Mouse (Mus musculus) ES-Bruce4 (cell line): ENCODE measurements around the gene Diexf. TPM values are rescaled to one million over a fixed set of nuclear protein-coding genes. Genes with fewer than 3 reads are reported as not detected.

Experiments used
- H3K27ac ChIP-seq: 2 replicates; pipeline ENCODE4 v1.5.1; 2012; ENCODE audit warnings: low read length, inconsistent platforms; ENCODE audit not compliant: insufficient read depth
- H3K27me3 ChIP-seq: 2 replicates; pipeline ENCODE4 v1.6.1; 2012; ENCODE audit warnings: mild to moderate bottlenecking, low read length, inconsistent platforms; ENCODE audit not compliant: control insufficient read depth, poor library complexity, insufficient read depth, severe bottlenecking
- H3K36me3 ChIP-seq: 2 replicates; pipeline ENCODE4 v1.6.1; 2012; ENCODE audit warnings: inconsistent platforms, mild to moderate bottlenecking, low read length, moderate library complexity; ENCODE audit not compliant: control insufficient read depth, poor library complexity, insufficient read depth, severe bottlenecking
- H3K4me1 ChIP-seq: one replicate; pipeline ENCODE4 v1.8.1; 2011; ENCODE audit warnings: low read length; ENCODE audit not compliant: control insufficient read depth, insufficient read depth
- H3K4me3 ChIP-seq: 2 replicates; pipeline ENCODE4 v1.5.1; 2011; ENCODE audit warnings: low read depth, mild to moderate bottlenecking, low read length
- H3K9ac ChIP-seq: 2 replicates; pipeline ENCODE4 v1.6.1; 2012; ENCODE audit warnings: low read depth, mild to moderate bottlenecking, inconsistent platforms; ENCODE audit not compliant: poor library complexity, severe bottlenecking
- H3K9me3 ChIP-seq: replicated peaks from 2 replicates; pipeline ENCODE4 v1.6.1; 2012; ENCODE audit warnings: mild to moderate bottlenecking, low read length, inconsistent platforms; ENCODE audit not compliant: control insufficient read depth, poor library complexity, insufficient read depth, severe bottlenecking
- CTCF ChIP-seq: IDR thresholded peaks from one replicate; pipeline ENCODE4 v1.8.1; 2011; ENCODE audit warnings: low read depth, low read length
- EP300 ChIP-seq: IDR thresholded peaks from 2 replicates; pipeline ENCODE4 v1.6.1; 2011; ENCODE audit warnings: low read depth, low read length; ENCODE audit not compliant: insufficient read depth
- POLR2A ChIP-seq: IDR thresholded peaks from one replicate; pipeline ENCODE4 v1.8.1; 2011; ENCODE audit warnings: low read length; ENCODE audit not compliant: insufficient read depth
- polyA plus RNA-seq: library from polyadenylated mRNA; stranded (reverse); fragments of >200 nt; gene quantifications from 2 replicates; pipeline ENCODE4 v1.2.4, GENCODE M21; 2011; ENCODE audit warnings: low read depth; ENCODE audit not compliant: missing spikeins, insufficient read depth, insufficient read length

Gene Diexf
- polyA plus RNA-seq, 1 experiment, result 70.6 TPM

DNA sequence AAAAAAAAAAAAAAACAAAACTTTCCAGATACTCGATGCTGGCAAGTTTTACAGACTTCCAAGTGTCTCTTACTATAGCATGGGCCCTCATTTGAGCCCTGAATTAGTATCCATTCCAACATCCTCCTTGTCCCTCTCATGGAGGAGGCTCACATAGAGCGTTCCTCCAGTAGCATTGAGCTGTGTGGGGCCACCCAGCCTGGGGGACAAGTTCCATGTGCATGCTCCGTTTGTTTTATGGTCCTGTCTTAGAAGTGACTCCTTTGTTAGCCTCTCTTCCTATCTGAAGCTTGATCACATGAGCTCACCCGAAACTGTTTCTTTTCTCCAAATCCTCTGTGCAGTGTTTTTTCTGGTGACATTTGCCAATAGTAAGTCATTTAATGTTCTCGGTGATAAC, 77.0 kb downstream of the Diexf start:
- H3K36me3 ChIP-seq, result no peaks in the 10 kb centered on the region
- H3K4me1 ChIP-seq, result no peaks in the 10 kb centered on the region
- no peak overlapping the region for H3K4me3 ChIP-seq
- H3K9ac ChIP-seq, result no peak overlapping the region
- no peak overlapping the region for H3K27ac ChIP-seq
- no peaks in the 10 kb centered on the region for H3K27me3 ChIP-seq
- TF ChIP-seq EP300 (no peak), POLR2A (no peak), CTCF (no peak)
- no peaks in the 10 kb centered on the region for H3K9me3 ChIP-seq

DNA sequence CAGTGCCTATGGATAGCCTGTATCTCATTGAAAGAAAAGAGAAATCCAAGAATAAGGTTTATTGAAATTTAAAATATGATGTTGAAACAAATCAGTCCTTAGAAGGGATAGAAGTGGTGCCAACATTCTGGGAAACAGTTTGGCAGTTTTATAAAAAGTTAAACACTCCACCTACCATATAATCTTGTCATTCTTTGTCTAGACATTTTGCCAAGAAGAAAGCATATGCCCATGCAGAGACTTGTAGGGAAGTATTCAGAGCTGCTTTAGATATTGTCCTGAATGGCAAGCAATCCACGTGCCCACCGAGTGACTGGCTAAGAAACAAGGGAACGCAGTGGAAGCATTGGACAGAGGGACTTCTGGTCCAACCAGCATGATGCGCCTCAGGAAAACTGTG, 82.5 kb downstream of the Diexf start:
- no peak overlapping the region for H3K4me3 ChIP-seq
- H3K9ac ChIP-seq, result no peak overlapping the region
- no peaks in the 10 kb centered on the region for H3K4me1 ChIP-seq
- no peaks in the 10 kb centered on the region for H3K27me3 ChIP-seq
- no peaks in the 10 kb centered on the region for H3K9me3 ChIP-seq
- no peaks in the 10 kb centered on the region for H3K36me3 ChIP-seq
- TF ChIP-seq POLR2A, result no peak
- no peak for TF ChIP-seq EP300
- no peak for TF ChIP-seq CTCF
- H3K27ac ChIP-seq, result no peak overlapping the region

GRCm38 (mm10) chr1:193042760-193043295, 87.2 kb downstream of the Diexf start:
- no peaks in the 10 kb centered on the region for H3K9me3 ChIP-seq
- H3K4me1 ChIP-seq, result no peaks in the 10 kb centered on the region
- no peaks in the 10 kb centered on the region for H3K27me3 ChIP-seq
- TF ChIP-seq CTCF (no peak), EP300 (no peak), POLR2A (no peak)
- H3K36me3 ChIP-seq, result no peaks in the 10 kb centered on the region
- no peak overlapping the region for H3K9ac ChIP-seq
- no peak overlapping the region for H3K4me3 ChIP-seq
- no peak overlapping the region for H3K27ac ChIP-seq

Other genes with a start within 250 kb of the Diexf start
- 12.8 and 14.7 TPM in 2 replicates for gene Syt14, start 94.5 kb downstream of the Diexf start, polyA plus RNA-seq
- gene Irf6, start 22.8 kb upstream of the Diexf start, polyA plus RNA-seq, result 18.1 and 18.6 TPM in 2 replicates
- 9.3 and 10.9 TPM in 2 replicates for gene A130010J15Rik, start 37.8 kb upstream of the Diexf start, polyA plus RNA-seq
- gene Traf3ip3, start 71.4 kb upstream of the Diexf start, polyA plus RNA-seq, result not detected in 2 replicates
- 6.4 and 6.7 TPM in 2 replicates for gene Lamb3, start 77.4 kb upstream of the Diexf start, polyA plus RNA-seq
- not detected in 2 replicates for gene Hsd11b1, start 133.8 kb upstream of the Diexf start, polyA plus RNA-seq
- gene G0s2, start 142.9 kb upstream of the Diexf start, polyA plus RNA-seq, result not detected in 2 replicates
- gene Camk1g, start 240.0 kb upstream of the Diexf start, polyA plus RNA-seq, result 0.37 and 0.54 TPM in 2 replicates